Mouse (Mus musculus): Measurements from ENCODE around the gene Cops4.

DNA sequence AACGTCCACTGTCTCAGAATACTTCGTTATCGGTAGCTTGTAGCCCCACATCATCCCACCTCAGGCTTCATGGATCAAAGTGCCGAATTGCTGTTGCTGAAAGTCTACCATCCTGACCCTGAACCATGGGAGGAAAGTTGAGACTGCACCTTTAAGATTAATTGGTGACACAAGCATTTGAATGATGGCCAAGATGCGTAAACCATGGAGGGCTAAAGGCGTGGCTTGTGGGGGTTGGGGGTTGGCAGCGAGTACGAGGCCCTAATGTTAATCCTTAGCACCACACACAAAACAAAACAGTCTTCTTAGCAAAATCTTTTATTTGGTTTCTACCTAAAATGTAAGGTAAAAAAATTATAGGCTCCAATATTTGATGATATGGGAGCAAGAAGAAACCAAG lies 35.3 kb downstream of the Cops4 start:
- TF ChIP-seq CTCF (IDR thresholded peaks at IDR 0.05; ENCODE audit: borderline replicate concordance, insufficient read depth, low read length), result no peak
- no peak for TF ChIP-seq POLR2A (IDR thresholded peaks at IDR 0.05; ENCODE audit: low read depth, low read length)

All from embryonic fibroblast, embryonic 13.5 days (primary cell).